Mouse (Mus musculus): ENCODE measurements at regions not wholly inside any gene's neighbourhood (a gene's known extent, or its start where the extent isn't known, plus 50 kb on each side); places are given as distances from the start of the nearest gene placed in this dataset.

DNA sequence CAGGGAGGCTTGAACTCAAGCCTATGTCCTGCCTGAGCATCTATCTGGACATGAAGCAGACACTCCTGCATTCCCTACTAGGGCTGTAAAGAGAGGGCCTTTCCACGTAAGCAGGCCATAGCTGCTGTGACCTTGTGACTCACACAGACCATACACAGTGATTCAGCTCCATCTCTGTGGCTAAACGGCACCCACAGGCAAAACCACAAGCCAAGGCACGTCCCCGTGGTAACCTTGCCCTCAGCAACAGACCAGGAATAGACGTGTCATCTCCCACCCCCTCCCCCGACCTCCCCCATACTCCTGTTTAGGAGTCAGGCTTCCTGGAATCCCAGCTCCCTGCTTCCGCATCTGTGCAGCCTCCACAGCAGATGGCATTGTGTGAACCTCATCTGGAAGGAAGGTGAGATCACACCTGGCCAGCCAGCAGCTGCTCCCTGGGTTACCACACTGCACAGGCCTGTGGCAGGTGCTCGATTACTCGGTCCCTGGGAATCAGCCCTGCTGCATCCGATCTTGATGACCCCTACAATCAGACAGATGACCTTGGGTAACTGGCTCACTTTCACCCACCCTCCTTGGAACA is 79.2 kb upstream of the Hand1 start:
- TF ChIP-seq CTCF (IDR thresholded peaks at IDR 0.05; ENCODE audit: extremely low read depth, insufficient read length, insufficient replicate concordance, low read depth, low read length) (no peak), POLR2A (IDR thresholded peaks at IDR 0.05; ENCODE audit: low read depth, low read length) (no peak)

Data from small intestine, adult 2 months (tissue).